Mouse (Mus musculus) layer of hippocampus, adult 18-20 months (tissue): ENCODE data around the gene Zc3h12c. TPM values are rescaled to one million over a fixed set of nuclear protein-coding genes. Genes with fewer than 3 reads are reported as not detected.
"Not testable (repeated sequence)": the region's sequence is repeated elsewhere in the genome, so short reads cannot be mapped to it uniquely, and the experiment has no call there.

Source experiments
- DNase-seq, 2 experiments: peaks; one replicate each; pipeline ENCODE4 v3.0.0; 2022; ENCODE audit warnings: low spot score in 2 of 2
- total RNA-seq, 2 experiments: library from RNA; stranded (reverse); gene quantifications; 2 replicates each; pipeline ENCODE4 v1.2.3; 2021

The Zc3h12c gene
- total RNA-seq, 2 experiments from 2014 or later = 12.3 to 14.1 TPM

GRCm38 (mm10) chr9:52103448-52104224 lies 64.7 kb downstream of the Zc3h12c start:
- DNase-seq = no peak

- no peak for DNase-seq
These were observed 66.1 kb downstream of the Zc3h12c start for GRCm38 (mm10) chr9:52102060-52102844.

- DNase-seq = no peak
These were observed 67.9 kb downstream of the Zc3h12c start for GRCm38 (mm10) chr9:52100426-52100825.

- DNase-seq = peak; percentile 52 to 85
These were observed 69.8 kb downstream of the Zc3h12c start for GRCm38 (mm10) chr9:52098600-52098999.

GRCm38 (mm10) chr9:52097386-52097785 lies 71.0 kb downstream of the Zc3h12c start:
- DNase-seq = no peak

- DNase-seq = no peak
These were observed 72.7 kb downstream of the Zc3h12c start for GRCm38 (mm10) chr9:52095666-52096065.

GRCm38 (mm10) chr9:52094471-52094980 lies 73.8 kb downstream of the Zc3h12c start:
- no peak for DNase-seq

- DNase-seq = no peak
These were observed 74.4 kb downstream of the Zc3h12c start for GRCm38 (mm10) chr9:52094016-52094415.

- DNase-seq = no peak
These were observed 75.3 kb downstream of the Zc3h12c start for GRCm38 (mm10) chr9:52093108-52093507.

- DNase-seq = no peak
These were observed 76.1 kb downstream of the Zc3h12c start for GRCm38 (mm10) chr9:52092311-52092710.

GRCm38 (mm10) chr9:52091752-52092151 lies 76.6 kb downstream of the Zc3h12c start:
- no peak for DNase-seq

GRCm38 (mm10) chr9:52082414-52082813 lies 86.0 kb downstream of the Zc3h12c start:
- no peak for DNase-seq

GRCm38 (mm10) chr9:52081979-52082378 lies 86.4 kb downstream of the Zc3h12c start:
- DNase-seq = no peak

GRCm38 (mm10) chr9:52077692-52078091 lies 90.7 kb downstream of the Zc3h12c start:
- DNase-seq = no peak

GRCm38 (mm10) chr9:52076089-52076488 lies 92.3 kb downstream of the Zc3h12c start:
- DNase-seq = no peak

- no peak for DNase-seq
These were observed 96.2 kb downstream of the Zc3h12c start for GRCm38 (mm10) chr9:52072202-52072601.

- DNase-seq = not testable (repeated sequence)
These were observed 97.0 kb downstream of the Zc3h12c start for GRCm38 (mm10) chr9:52071352-52071751.

GRCm38 (mm10) chr9:52070052-52070451 lies 98.3 kb downstream of the Zc3h12c start:
- no peak for DNase-seq
